Mouse (Mus musculus): ENCODE measurements around the gene Tlk1.

The Tlk1 gene

GRCm38 (mm10) chr2:70682324-70682723 is 143.2 kb downstream of the Tlk1 start:
- DNase-seq = no peak

- no peak for DNase-seq
Observed at GRCm38 (mm10) chr2:70673445-70674126, 151.9 kb downstream of the Tlk1 start.

- DNase-seq = no peak
Observed at GRCm38 (mm10) chr2:70672476-70672875, 153.1 kb downstream of the Tlk1 start.

GRCm38 (mm10) chr2:70669896-70670295 is 155.6 kb downstream of the Tlk1 start:
- DNase-seq = no peak

- DNase-seq = no peak
Observed at GRCm38 (mm10) chr2:70669241-70669640, 156.3 kb downstream of the Tlk1 start.

- DNase-seq = no peak
Observed at GRCm38 (mm10) chr2:70667016-70667415, 158.5 kb downstream of the Tlk1 start.

- no peak for DNase-seq
Observed at GRCm38 (mm10) chr2:70663764-70664163, 161.8 kb downstream of the Tlk1 start.

Measured in cerebellum, postnatal 25 days (tissue).